Mouse (Mus musculus): ENCODE results near the gene Tas2r113. TPM values are rescaled to one million over a fixed set of nuclear protein-coding genes. Genes with fewer than 3 reads are reported as not detected.
"Not testable (repeated sequence)": the region's sequence is repeated elsewhere in the genome, so short reads cannot be mapped to it uniquely, and the experiment has no call there.

The Tas2r113 gene
- not detected in 2 replicates for polyA plus RNA-seq (2016; fragmentation: Nextera tagmentation; extraction: Ambion mirVana)

- ATAC-seq: no peak
- no peaks in the 10 kb centered on the region for H3K9me3 ChIP-seq (replicated peaks)
- no peak within 1 kb of the TSS for H3K27ac ChIP-seq
- no peak within 1 kb of the TSS for H3K4me3 ChIP-seq
- no peak within 1 kb of the TSS for H3K9ac ChIP-seq
- H3K4me2 ChIP-seq: no peak within 1 kb of the TSS
- no peaks in the 10 kb centered on the region for H3K4me1 ChIP-seq
- no peaks in the 10 kb centered on the region for H3K27me3 ChIP-seq (replicated peaks)
- no peaks in the 10 kb centered on the region for H3K36me3 ChIP-seq
- 58% methylated on average over 1 of the region's 1 CpGs for WGBS (ENCODE audit: insufficient replicate concordance)
Measured at GRCm38 (mm10) chr6:132892711-132893110, at the start of gene Tas2r113. TSS of gene Tas2r113 (plus strand) at chr6:132893011.

- no peaks in the 10 kb centered on the region for H3K36me3 ChIP-seq
- ATAC-seq: no peak
- H3K4me2 ChIP-seq: no peak within 1 kb of the TSS
- WGBS (ENCODE audit: insufficient replicate concordance): 62% methylated on average over 1 of the region's 1 CpGs
- no peaks in the 10 kb centered on the region for H3K4me1 ChIP-seq
- H3K9me3 ChIP-seq (replicated peaks): no peaks in the 10 kb centered on the region; the same call in 1 of the 2 replicates
- H3K4me3 ChIP-seq: no peak within 1 kb of the TSS
- H3K27me3 ChIP-seq (replicated peaks): no peaks in the 10 kb centered on the region
- no peak within 1 kb of the TSS for H3K27ac ChIP-seq
- no peak within 1 kb of the TSS for H3K9ac ChIP-seq
Measured at GRCm38 (mm10) chr6:132846842-132847241, 46.0 kb upstream of the Tas2r113 start, which contains the start of gene Tas2r123. TSS of gene Tas2r123 (plus strand) at chr6:132847142.

- no peaks in the 10 kb centered on the region for H3K9me3 ChIP-seq (replicated peaks)
- H3K4me3 ChIP-seq: no peak within 1 kb of the TSS
- H3K36me3 ChIP-seq: no peaks in the 10 kb centered on the region
- no peak within 1 kb of the TSS for H3K4me2 ChIP-seq
- H3K9ac ChIP-seq: no peak within 1 kb of the TSS
- ATAC-seq: no peak
- no peak within 1 kb of the TSS for H3K27ac ChIP-seq
- 57% methylated on average over 1 of the region's 1 CpGs for WGBS (ENCODE audit: insufficient replicate concordance)
- H3K4me1 ChIP-seq: no peaks in the 10 kb centered on the region
- H3K27me3 ChIP-seq (replicated peaks): no peaks in the 10 kb centered on the region
Measured at GRCm38 (mm10) chr6:132855138-132855537, 37.7 kb upstream of the Tas2r113 start, which contains the start of gene Tas2r116. TSS of gene Tas2r116 (plus strand) at chr6:132855438.

GRCm38 (mm10) chr6:132867708-132868107 lies 25.1 kb upstream of the Tas2r113 start, which contains the start of gene Tas2r110:
TSS of gene Tas2r110 (plus strand) at chr6:132868008.
- no peaks in the 10 kb centered on the region for H3K9me3 ChIP-seq (replicated peaks)
- H3K27me3 ChIP-seq (replicated peaks): no peaks in the 10 kb centered on the region
- H3K4me3 ChIP-seq: no peak within 1 kb of the TSS
- no peak within 1 kb of the TSS for H3K9ac ChIP-seq
- no peak within 1 kb of the TSS for H3K27ac ChIP-seq
- no peaks in the 10 kb centered on the region for H3K36me3 ChIP-seq
- H3K4me1 ChIP-seq: no peaks in the 10 kb centered on the region
- no peak within 1 kb of the TSS for H3K4me2 ChIP-seq
- ATAC-seq: no peak

- no peaks in the 10 kb centered on the region for H3K27me3 ChIP-seq (replicated peaks)
- no peak within 1 kb of the TSS for H3K4me2 ChIP-seq
- WGBS (ENCODE audit: insufficient replicate concordance): 67% methylated on average over 3 of the region's 3 CpGs
- no peak within 1 kb of the TSS for H3K9ac ChIP-seq
- no peak for ATAC-seq
- H3K4me1 ChIP-seq: no peaks in the 10 kb centered on the region
- no peaks in the 10 kb centered on the region for H3K9me3 ChIP-seq (replicated peaks)
- no peak within 1 kb of the TSS for H3K27ac ChIP-seq
- no peaks in the 10 kb centered on the region for H3K36me3 ChIP-seq
- H3K4me3 ChIP-seq: no peak within 1 kb of the TSS
Measured at GRCm38 (mm10) chr6:132909351-132909750, 16.5 kb downstream of the Tas2r113 start, which contains the start of gene Tas2r125. TSS of gene Tas2r125 (plus strand) at chr6:132909651.

GRCm38 (mm10) chr6:132941376-132941775 lies 48.6 kb downstream of the Tas2r113 start:
- H3K4me1 ChIP-seq; H3K9me3 ChIP-seq (replicated peaks); H3K36me3 ChIP-seq; H3K9ac ChIP-seq; H3K4me2 ChIP-seq; H3K27me3 ChIP-seq (replicated peaks); H3K27ac ChIP-seq; H3K4me3 ChIP-seq; ATAC-seq: not testable (repeated sequence)

Other genes with a start within 250 kb of the Tas2r113 start
- gene A630073D07Rik, start 241.5 kb upstream of the Tas2r113 start, polyA plus RNA-seq (2016; fragmentation: Nextera tagmentation; extraction: Ambion mirVana): not detected in 2 replicates
- gene Tas2r120, start 236.1 kb upstream of the Tas2r113 start, polyA plus RNA-seq (2016; fragmentation: Nextera tagmentation; extraction: Ambion mirVana): not detected in 2 replicates
- not detected in 2 replicates for gene Tas2r121, start 192.0 kb upstream of the Tas2r113 start, polyA plus RNA-seq (2016; fragmentation: Nextera tagmentation; extraction: Ambion mirVana)
- not detected in 2 replicates for gene Tas2r122, start 181.1 kb upstream of the Tas2r113 start, polyA plus RNA-seq (2016; fragmentation: Nextera tagmentation; extraction: Ambion mirVana)
- gene Tas2r115, start 155.0 kb upstream of the Tas2r113 start, polyA plus RNA-seq (2016; fragmentation: Nextera tagmentation; extraction: Ambion mirVana): not detected in 2 replicates
- gene Tas2r124, start 138.3 kb upstream of the Tas2r113 start, polyA plus RNA-seq (2016; fragmentation: Nextera tagmentation; extraction: Ambion mirVana): not detected in 2 replicates
- not detected in 2 replicates for gene Tas2r102, start 130.9 kb upstream of the Tas2r113 start, polyA plus RNA-seq (2016; fragmentation: Nextera tagmentation; extraction: Ambion mirVana)
- not detected in 2 replicates for gene Tas2r136, start 114.8 kb upstream of the Tas2r113 start, polyA plus RNA-seq (2016; fragmentation: Nextera tagmentation; extraction: Ambion mirVana)
- gene Tas2r117, start 90.2 kb upstream of the Tas2r113 start, polyA plus RNA-seq (2016; fragmentation: Nextera tagmentation; extraction: Ambion mirVana): not detected in 2 replicates
- gene Tas2r123, start 45.9 kb upstream of the Tas2r113 start, polyA plus RNA-seq (2016; fragmentation: Nextera tagmentation; extraction: Ambion mirVana): not detected in 2 replicates
- not detected in 2 replicates for gene Tas2r116, start 37.6 kb upstream of the Tas2r113 start, polyA plus RNA-seq (2016; fragmentation: Nextera tagmentation; extraction: Ambion mirVana)
- gene Tas2r110, start 25.0 kb upstream of the Tas2r113 start, polyA plus RNA-seq (2016; fragmentation: Nextera tagmentation; extraction: Ambion mirVana): not detected in 2 replicates
- not detected in 2 replicates for gene Tas2r125, start 16.6 kb downstream of the Tas2r113 start, polyA plus RNA-seq (2016; fragmentation: Nextera tagmentation; extraction: Ambion mirVana)
- not detected in 2 replicates for gene Tas2r129, start 58.1 kb downstream of the Tas2r113 start, polyA plus RNA-seq (2016; fragmentation: Nextera tagmentation; extraction: Ambion mirVana)
- gene Tas2r131, start 64.9 kb downstream of the Tas2r113 start, polyA plus RNA-seq (2016; fragmentation: Nextera tagmentation; extraction: Ambion mirVana): not detected in 2 replicates
- gene Tas2r109, start 88.0 kb downstream of the Tas2r113 start, polyA plus RNA-seq (2016; fragmentation: Nextera tagmentation; extraction: Ambion mirVana): not detected in 2 replicates
- not detected in 2 replicates for gene Tas2r103, start 144.1 kb downstream of the Tas2r113 start, polyA plus RNA-seq (2016; fragmentation: Nextera tagmentation; extraction: Ambion mirVana)
- gene Tas2r140, start 162.8 kb downstream of the Tas2r113 start, polyA plus RNA-seq (2016; fragmentation: Nextera tagmentation; extraction: Ambion mirVana): not detected in 2 replicates
- 34.3 and 35.3 TPM in 2 replicates for gene Smim10l1, start 211.9 kb downstream of the Tas2r113 start, polyA plus RNA-seq (2016; fragmentation: Nextera tagmentation; extraction: Ambion mirVana)

All from liver, embryonic 12.5 days (tissue).